Mouse (Mus musculus) thymus, postnatal 4 days (tissue): Measurements from ENCODE around the gene LTO1.

Source experiments
- DNase-seq: peaks from one replicate; pipeline ENCODE4 v3.0.0; 2021

The LTO1 gene

GRCm38 (mm10) chr7:144941242-144941831 lies 26.4 kb downstream of the LTO1 start:
- peak; percentile 64 for DNase-seq

GRCm38 (mm10) chr7:144942071-144942743 lies 27.3 kb downstream of the LTO1 start:
- DNase-seq, result peak; percentile 37

GRCm38 (mm10) chr7:144942744-144943135 lies 27.8 kb downstream of the LTO1 start:
- DNase-seq, result no peak

GRCm38 (mm10) chr7:144943254-144943653 lies 28.4 kb downstream of the LTO1 start:
- DNase-seq, result peak; percentile 83

- DNase-seq, result no peak
These were observed 43.9 kb downstream of the LTO1 start for GRCm38 (mm10) chr7:144958509-144959395.

GRCm38 (mm10) chr7:144963911-144964310 lies 49.0 kb downstream of the LTO1 start:
- DNase-seq, result no peak

- DNase-seq, result no peak
These were observed 49.4 kb downstream of the LTO1 start for GRCm38 (mm10) chr7:144964316-144964715.

GRCm38 (mm10) chr7:144965893-144966292 lies 51.0 kb downstream of the LTO1 start:
- no peak for DNase-seq

- peak; percentile 45 for DNase-seq
These were observed 56.3 kb downstream of the LTO1 start for GRCm38 (mm10) chr7:144970997-144971768.

GRCm38 (mm10) chr7:144971769-144972168 lies 56.9 kb downstream of the LTO1 start:
- no peak for DNase-seq

GRCm38 (mm10) chr7:144973461-144973860 lies 58.6 kb downstream of the LTO1 start:
- DNase-seq, result no peak

GRCm38 (mm10) chr7:144977121-144977520 lies 62.2 kb downstream of the LTO1 start:
- DNase-seq, result no peak

GRCm38 (mm10) chr7:144979814-144980213 lies 64.9 kb downstream of the LTO1 start:
- DNase-seq, result peak; percentile 67
